Mouse (Mus musculus) E14TG2a.4 (cell line): ENCODE measurements around the gene Pou2af1.

ENCODE experiments used
- CTCF ChIP-seq: conservative IDR thresholded peaks from 2 replicates; pipeline ENCODE4 v1.5.1; 2014; ENCODE audit warnings: low read length
- NANOG ChIP-seq: IDR thresholded peaks from 2 replicates; pipeline ENCODE4 v1.6.1; 2014; ENCODE audit warnings: borderline replicate concordance, low read length, mixed read lengths
- POU5F1 ChIP-seq: IDR thresholded peaks from 2 replicates; pipeline ENCODE4 v1.6.1; 2014; ENCODE audit warnings: low read length, borderline replicate concordance

GRCm38 (mm10) chr9:51268852-51269251 lies 55.3 kb downstream of the Pou2af1 start:
- no peak for TF ChIP-seq CTCF
- no peak for TF ChIP-seq NANOG
- no peak for TF ChIP-seq POU5F1
